Mouse (Mus musculus) lung, postnatal 4 days (tissue): ENCODE data around the gene Bub3.

Experiments
- DNase-seq, 2 experiments: peaks; one replicate each; pipeline ENCODE4 v3.0.0; 2021

Gene Bub3

GRCm38 (mm10) chr7:131556541-131557271, 3.3 kb upstream of the Bub3 start:
- DNase-seq, result peak; percentile 29 to 45

- no peak for DNase-seq
These were observed 2.3 kb upstream of the Bub3 start for GRCm38 (mm10) chr7:131557751-131558150.

- DNase-seq, result no peak
These were observed 648 bp downstream of the Bub3 start for GRCm38 (mm10) chr7:131560697-131561042.

GRCm38 (mm10) chr7:131575246-131575645, 15.2 kb downstream of the Bub3 start:
- DNase-seq, result no peak

- no peak for DNase-seq
These were observed 22.2 kb downstream of the Bub3 start for GRCm38 (mm10) chr7:131582178-131582577.

GRCm38 (mm10) chr7:131585551-131585950, 25.5 kb downstream of the Bub3 start:
- no peak for DNase-seq

GRCm38 (mm10) chr7:131597779-131598482, 37.9 kb downstream of the Bub3 start:
- DNase-seq, result no peak

GRCm38 (mm10) chr7:131598483-131598824, 38.4 kb downstream of the Bub3 start:
- peak in 1 of 2 experiments; percentile 18 for DNase-seq

GRCm38 (mm10) chr7:131602106-131602505, 42.1 kb downstream of the Bub3 start:
- no peak for DNase-seq

GRCm38 (mm10) chr7:131603186-131603585, 43.2 kb downstream of the Bub3 start:
- DNase-seq, result no peak

- DNase-seq, result no peak
These were observed 44.9 kb downstream of the Bub3 start for GRCm38 (mm10) chr7:131604946-131605345.

GRCm38 (mm10) chr7:131605481-131605880, 45.5 kb downstream of the Bub3 start:
- DNase-seq, result no peak

- no peak for DNase-seq
These were observed 48.0 kb downstream of the Bub3 start for GRCm38 (mm10) chr7:131608049-131608448.

- no peak for DNase-seq
These were observed 49.7 kb downstream of the Bub3 start for GRCm38 (mm10) chr7:131609677-131610076.
